Mouse (Mus musculus): ENCODE results near the gene Col27a1.

DNA sequence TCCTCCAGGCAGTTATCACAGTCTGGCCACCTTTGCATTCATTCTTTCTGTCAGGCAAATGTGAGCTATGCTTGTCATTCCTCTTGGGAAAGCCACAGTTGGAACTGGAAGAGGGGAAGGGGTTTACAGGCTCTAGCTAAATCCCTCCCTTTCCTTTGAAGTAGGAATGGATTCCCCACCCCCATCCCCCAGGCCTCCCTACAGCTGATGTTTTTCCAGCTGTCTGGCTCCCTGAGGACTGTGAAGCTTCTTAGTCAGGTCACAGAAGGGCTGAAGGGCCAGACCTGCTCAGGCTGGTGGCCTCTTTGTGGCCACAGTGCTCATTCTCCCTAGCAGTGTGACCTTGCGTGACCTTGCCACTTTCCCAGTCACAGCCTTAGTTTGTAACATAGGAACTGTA lies 49.1 kb downstream of the Col27a1 start:
- TF ChIP-seq CTCF (IDR thresholded peaks at IDR 0.05) (no peak), POLR2A (IDR thresholded peaks at IDR 0.05; ENCODE audit: insufficient read depth, low read depth, low read length) (no peak)
